Mouse (Mus musculus): Measurements from ENCODE around the gene Pex3. TPM values are rescaled to one million over a fixed set of nuclear protein-coding genes. Genes with fewer than 3 reads are reported as not detected.
A peak's percentile ranks its signal among the peaks of the same experiment; 100 is the strongest.

Gene Pex3
- total RNA-seq (2017): 15.4 and 23.3 TPM in 2 replicates

DNA sequence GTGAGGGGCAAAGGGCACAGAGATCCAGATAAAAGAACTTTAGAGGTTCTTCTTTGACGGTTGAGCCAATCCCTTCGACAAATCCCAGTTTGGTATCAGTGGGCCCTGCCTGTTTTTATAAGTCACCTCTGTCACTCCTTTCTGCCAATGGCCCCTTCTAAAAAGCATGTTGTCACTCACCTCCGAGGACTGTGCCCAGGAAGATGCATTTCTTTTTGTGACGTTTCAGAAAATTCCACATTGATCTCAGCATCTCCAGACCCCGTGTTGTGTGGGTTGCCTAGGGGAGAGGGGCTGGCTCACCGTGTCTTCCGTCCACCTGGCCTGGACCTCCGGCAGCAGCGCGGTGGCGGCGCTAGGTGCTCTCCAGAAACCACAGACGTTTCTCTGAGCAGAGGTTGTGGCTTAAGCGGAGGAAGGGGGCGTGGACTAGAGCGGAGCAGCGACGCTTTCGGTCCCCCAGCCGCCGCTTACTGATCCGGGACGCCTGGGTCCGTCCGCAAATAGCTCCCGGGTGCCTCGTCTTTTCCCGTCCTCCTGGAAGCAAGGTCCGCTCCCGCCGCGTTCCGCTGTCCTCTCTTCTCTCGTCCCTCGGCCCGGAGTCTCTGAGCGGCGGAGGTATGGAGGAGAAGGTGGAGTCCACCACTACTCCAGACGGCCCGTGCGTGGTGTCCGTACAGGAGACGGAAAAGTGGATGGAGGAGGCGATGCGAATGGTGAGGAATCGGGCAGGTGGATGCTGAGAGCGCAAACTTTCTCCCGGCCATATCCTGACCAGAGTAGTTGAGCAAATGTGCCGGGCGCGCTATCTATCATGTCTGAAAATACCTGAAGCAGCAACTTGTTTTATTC is at the start of gene Pex3, which contains the start of gene Adat2:
Pex3 (minus strand) TSS at position 497 of the 852 bp plus-strand sequence.
Adat2 (plus strand) TSS at position 249 of the 852 bp plus-strand sequence.
- peak; percentile 99 for ATAC-seq (replicated peaks; ENCODE audit: low read depth, poor library complexity, severe bottlenecking)

DNA sequence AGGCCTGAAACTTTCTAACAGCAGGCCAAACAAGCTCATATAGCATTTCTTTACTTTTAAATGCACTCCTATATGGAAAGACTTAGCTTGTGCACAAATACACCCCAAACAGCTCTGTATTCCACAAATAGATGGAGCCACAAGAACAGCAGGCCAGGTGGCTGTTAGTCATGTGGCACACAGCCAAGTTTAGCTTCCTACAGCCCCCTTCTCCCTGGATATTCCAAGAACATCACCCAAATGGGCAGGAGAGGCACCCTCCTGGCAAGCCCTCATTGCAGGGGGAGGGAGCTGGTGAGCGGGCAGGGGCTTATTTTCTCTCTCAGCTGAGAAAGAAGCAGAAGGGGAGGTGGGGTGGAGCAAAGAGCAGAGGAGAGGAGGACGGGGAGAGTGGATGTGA is 48.0 kb upstream of the Pex3 start:
- ATAC-seq (replicated peaks; ENCODE audit: low read depth, poor library complexity, severe bottlenecking): no peak

- no peak for ATAC-seq (replicated peaks; ENCODE audit: low read depth, poor library complexity, severe bottlenecking)
Measured at GRCm38 (mm10) chr10:13597491-13597890, 44.5 kb upstream of the Pex3 start.

DNA sequence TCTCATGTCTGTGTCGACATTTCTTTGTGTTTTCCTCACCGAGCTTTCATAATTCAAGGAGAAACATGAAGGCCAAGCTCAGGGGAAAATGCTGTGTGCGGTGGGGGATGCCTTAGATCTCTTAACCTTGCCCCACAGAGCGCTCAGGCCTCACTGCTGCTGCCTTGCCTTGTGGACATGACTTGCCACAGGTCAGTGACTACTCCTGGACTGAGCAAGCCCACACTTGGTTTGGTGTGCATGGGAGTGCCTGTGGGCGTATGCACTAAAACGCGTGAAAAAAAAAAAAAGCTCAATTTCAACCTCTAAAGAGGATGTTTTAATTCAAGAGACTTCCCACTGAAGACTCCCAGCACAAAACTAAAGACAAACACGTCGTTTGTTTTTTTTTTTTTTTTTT is 43.9 kb upstream of the Pex3 start:
- no peak for ATAC-seq (replicated peaks; ENCODE audit: low read depth, poor library complexity, severe bottlenecking)

- peak; percentile 62; the same call in 1 of the 2 replicates for ATAC-seq (replicated peaks; ENCODE audit: low read depth, poor library complexity, severe bottlenecking)
Measured at GRCm38 (mm10) chr10:13596073-13596472, 43.1 kb upstream of the Pex3 start.

- ATAC-seq (replicated peaks; ENCODE audit: low read depth, poor library complexity, severe bottlenecking): no peak
Measured at GRCm38 (mm10) chr10:13593529-13593928, 40.6 kb upstream of the Pex3 start.

GRCm38 (mm10) chr10:13592196-13592595 is 39.3 kb upstream of the Pex3 start:
- ATAC-seq (replicated peaks; ENCODE audit: low read depth, poor library complexity, severe bottlenecking): no peak

- no peak for ATAC-seq (replicated peaks; ENCODE audit: low read depth, poor library complexity, severe bottlenecking)
Measured at GRCm38 (mm10) chr10:13587914-13588313, 35.0 kb upstream of the Pex3 start.

DNA sequence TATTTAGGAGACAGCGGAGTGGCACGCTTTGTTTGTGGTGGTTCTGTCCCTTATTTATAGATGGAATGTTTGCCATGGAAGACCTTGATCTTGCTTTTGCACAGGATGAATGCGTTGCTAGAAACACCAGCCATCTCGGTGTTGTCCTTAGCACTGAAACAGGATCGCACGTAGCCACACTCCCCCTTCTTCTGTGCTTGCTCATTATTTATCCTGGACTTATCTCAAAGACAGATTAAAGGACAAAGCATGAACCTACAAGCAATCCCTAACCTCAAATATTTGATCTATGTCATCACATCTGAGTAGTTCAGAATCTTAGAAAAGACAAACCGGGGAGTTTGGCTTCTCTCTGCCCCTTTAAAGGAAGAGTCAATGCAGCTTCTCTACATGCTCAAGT is 24.2 kb upstream of the Pex3 start:
- ATAC-seq (replicated peaks; ENCODE audit: low read depth, poor library complexity, severe bottlenecking): no peak

DNA sequence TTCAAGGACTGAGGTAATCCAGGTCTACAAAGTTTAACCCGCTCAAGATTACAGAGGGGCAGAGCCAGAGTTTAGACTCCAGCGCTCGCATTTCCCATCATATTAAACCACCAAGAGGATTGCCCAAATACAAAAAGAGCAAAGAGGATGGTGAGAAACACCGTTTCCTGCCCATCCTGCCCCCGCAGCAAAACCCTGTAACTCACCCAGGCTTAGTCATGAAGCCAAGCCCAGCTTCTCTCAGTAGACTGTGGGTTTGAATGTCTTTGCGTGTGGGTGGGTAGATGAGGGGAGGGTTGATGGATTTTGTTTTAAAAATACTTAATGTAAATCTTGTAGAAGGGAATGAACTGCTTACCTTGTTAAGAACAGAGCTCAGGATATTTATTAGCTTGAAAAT is 19.5 kb upstream of the Pex3 start:
- ATAC-seq (replicated peaks; ENCODE audit: low read depth, poor library complexity, severe bottlenecking): no peak

DNA sequence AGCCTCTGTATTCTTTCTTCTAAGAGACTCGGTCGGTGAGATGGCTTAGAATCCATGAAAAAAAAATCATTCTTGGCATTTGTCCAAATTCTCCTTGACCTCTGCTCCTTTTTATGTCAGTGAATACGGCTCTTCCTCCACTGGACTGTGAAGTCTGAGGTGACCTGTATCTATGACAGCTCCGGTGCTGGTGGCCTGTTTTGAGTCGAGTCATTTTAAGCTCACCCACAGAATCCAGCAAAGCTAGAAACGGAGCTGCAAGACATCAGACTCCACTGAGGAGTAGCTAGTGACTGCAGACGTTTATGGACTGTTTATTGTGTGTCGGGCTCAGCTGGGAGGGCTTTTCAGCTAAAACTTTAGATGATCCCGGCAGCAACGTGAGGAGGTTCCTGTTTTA is 19.1 kb upstream of the Pex3 start:
- no peak for ATAC-seq (replicated peaks; ENCODE audit: low read depth, poor library complexity, severe bottlenecking)

- ATAC-seq (replicated peaks; ENCODE audit: low read depth, poor library complexity, severe bottlenecking): no peak
Measured at GRCm38 (mm10) chr10:13570697-13571538, 18.0 kb upstream of the Pex3 start.

DNA sequence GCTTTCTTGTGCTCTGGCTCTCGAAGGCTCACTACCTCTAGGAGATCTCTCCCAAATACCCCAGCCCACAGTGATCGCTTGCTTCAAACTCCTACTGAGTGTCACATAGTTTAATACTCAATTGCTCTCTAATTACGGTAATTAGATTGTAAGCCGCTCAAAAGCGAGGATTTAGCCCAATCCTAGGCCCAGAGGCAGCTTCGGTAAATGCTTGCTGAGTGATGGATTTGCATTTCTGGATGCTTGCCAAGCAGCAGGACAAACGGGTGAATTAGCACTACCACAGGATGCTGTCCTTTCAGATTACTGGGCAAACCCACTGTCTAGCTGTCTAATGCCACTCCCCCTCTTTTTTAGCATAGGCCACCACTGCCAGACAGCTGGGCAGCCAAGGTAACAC is 16.9 kb upstream of the Pex3 start:
- ATAC-seq (replicated peaks; ENCODE audit: low read depth, poor library complexity, severe bottlenecking): peak; percentile 39; the same call in 1 of the 2 replicates

DNA sequence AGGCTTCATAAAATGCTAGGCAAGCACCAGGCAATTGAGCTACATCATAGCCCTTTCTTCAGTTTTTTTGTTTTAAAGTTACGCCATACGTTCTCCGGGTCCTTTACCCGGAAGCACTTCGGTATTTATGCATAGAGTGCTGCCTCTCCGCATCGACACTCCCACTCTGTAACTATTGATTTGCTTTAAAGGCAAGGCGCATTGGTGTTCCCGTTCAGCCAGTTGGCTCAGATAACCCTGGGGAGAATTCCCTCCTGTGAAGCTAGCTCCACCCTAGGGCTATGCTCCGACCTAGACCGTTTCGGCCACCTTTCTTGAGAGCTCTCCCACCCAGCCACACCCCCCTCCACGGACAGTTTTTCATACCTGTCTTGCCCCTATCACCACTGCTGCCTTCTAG is 13.5 kb upstream of the Pex3 start:
- ATAC-seq (replicated peaks; ENCODE audit: low read depth, poor library complexity, severe bottlenecking): no peak

- no peak for ATAC-seq (replicated peaks; ENCODE audit: low read depth, poor library complexity, severe bottlenecking)
Measured at GRCm38 (mm10) chr10:13565080-13565448, 12.1 kb upstream of the Pex3 start.

GRCm38 (mm10) chr10:13564364-13565079 is 11.6 kb upstream of the Pex3 start:
- ATAC-seq (replicated peaks; ENCODE audit: low read depth, poor library complexity, severe bottlenecking): peak; percentile 85

DNA sequence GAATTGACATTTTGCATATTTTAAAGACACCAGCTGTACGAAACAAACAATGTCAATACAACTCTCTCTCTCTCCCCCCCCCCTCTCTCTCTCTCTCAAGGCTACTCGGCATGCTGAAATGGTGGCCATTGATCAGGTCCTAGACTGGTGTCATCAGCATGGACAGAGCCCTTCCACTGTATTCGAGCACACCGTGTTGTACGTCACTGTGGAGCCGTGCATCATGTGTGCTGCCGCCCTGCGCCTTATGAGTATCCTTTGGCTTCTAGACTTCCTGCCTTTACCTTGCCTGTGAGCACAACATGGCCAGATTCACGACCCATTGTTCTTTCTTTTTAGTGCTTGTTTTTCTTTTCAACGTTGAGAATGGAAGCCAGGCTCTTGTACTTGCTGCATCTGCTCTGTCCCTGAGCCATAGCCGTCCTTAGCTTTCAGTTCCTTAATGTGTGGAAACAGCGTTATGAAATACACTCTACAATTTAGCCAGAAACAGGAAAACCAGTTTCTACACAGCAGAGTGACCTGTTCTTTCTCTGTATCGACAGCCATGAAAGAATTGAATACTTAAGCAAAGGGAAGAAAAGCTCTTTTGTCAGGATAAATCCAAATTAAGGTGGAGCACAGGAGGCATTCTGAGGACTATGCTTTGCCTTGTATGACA is 7.2 kb upstream of the Pex3 start:
- ATAC-seq (replicated peaks; ENCODE audit: low read depth, poor library complexity, severe bottlenecking): peak; percentile 80

- no peak for ATAC-seq (replicated peaks; ENCODE audit: low read depth, poor library complexity, severe bottlenecking)
Measured at GRCm38 (mm10) chr10:13554316-13554715, 1.4 kb upstream of the Pex3 start.

DNA sequence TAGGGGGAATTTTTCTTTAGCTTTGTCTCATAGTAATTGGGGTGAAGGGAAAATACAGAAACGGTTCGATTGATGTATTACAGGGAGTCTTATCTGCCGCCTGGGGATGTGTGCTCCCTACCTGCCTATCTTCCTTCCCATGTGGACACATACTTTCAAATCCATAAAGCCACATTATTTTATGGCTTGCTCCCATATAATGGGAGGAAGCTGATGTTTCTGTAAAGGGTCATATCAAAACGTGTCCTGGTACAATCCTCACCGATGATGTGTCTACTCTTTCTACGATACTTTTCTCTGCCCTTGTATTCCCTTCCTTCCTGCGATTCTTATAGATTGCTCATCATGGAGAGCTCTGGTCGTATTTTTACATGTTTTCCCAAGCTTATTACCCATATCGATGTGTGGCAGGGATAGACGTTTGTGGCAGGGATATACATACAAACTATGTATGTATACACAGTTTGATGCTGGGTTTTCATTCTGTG is 600 bp upstream of the Pex3 start:
- ATAC-seq (replicated peaks; ENCODE audit: low read depth, poor library complexity, severe bottlenecking): peak; percentile 12

DNA sequence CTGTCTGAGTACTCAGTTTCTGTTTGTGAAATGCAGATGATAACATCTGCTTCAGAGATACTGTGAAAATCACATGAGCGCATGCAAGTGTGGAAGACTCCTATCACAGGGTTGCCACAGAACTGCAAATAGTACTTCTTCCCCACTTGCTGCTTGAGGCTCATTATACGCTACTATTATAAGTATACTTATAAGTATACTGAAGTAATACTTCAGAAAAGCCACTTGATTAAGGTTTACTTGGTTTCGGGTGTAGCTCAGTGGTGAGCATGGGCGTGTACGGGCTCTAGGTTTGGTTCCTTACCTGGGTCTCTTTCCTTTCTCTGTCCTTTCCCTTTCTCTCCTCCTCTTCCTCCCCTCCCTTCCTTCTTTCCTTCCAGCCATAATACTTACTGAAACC is 11.2 kb downstream of the Pex3 start:
- ATAC-seq (replicated peaks; ENCODE audit: low read depth, poor library complexity, severe bottlenecking): no peak

Data from common myeloid progenitor, adult 5-6 weeks (primary cell).